Mouse (Mus musculus) cortical plate, adult 2 months (tissue): ENCODE measurements around the gene Tbc1d25.

Experiments
- CTCF ChIP-seq: fragments of 200-500 bp; IDR thresholded peaks from 2 replicates; pipeline ENCODE4 v1.5.1; 2011; ENCODE audit warnings: mild to moderate bottlenecking, control low read depth, low read length; ENCODE audit not compliant: insufficient read depth; ENCODE audit errors: extremely low read depth
- POLR2A ChIP-seq: fragments of 200-500 bp; IDR thresholded peaks from 2 replicates; pipeline ENCODE4 v1.6.1; 2011; ENCODE audit warnings: mild to moderate bottlenecking, low read length, control low read depth; ENCODE audit not compliant: insufficient read depth; ENCODE audit errors: extremely low read depth

DNA sequence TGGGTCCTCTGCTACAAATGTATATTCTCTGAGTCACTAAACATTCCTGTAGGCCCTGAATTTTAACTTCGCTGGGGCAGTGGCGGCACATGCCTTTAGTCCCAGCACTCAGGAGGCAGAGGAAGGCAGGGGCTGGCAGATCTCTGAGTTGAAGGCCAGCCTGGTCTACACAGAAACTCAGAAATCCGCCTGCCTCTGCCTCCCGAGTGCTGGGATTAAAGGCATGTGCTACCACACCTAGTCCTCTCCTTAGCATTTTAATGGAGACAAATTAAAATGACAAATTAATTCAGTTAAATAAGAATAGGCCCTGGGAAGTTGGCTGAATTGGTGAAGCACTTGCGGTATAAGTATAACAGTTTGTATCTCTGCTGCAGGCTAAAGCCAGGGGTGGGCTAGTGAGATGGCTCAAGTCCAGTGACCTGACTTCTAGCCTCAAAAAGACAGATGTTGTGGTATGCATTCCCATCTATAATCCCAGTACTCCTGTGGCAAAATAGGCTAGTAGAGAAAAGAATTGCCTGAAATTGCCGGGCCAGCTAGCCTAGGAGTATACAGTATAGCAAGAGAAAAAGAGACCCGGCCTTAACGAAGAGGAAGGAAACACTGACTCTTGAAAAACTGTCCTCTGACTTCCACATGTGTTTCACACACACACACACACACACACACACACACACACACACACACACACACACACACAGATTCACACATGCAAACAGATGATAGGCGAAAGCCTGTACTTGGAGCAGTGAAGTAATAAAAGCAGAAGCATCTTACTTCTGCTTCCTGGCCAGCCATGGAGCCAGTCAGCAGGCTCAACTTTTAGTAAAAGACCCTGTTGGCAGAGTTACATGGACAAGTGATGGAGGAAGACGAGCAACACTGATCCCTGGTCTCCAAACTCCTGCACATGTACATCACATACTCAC lies 8.0 kb downstream of the Tbc1d25 start:
- no peak for TF ChIP-seq POLR2A
- TF ChIP-seq CTCF = no peak
